Mouse (Mus musculus) limb, embryonic 11.5 days (tissue): ENCODE results near the gene Odf3b. TPM values are rescaled to one million over a fixed set of nuclear protein-coding genes. Genes with fewer than 3 reads are reported as not detected.

Experiments used
- ATAC-seq: fragments of 200-750 bp; cut with Nextera tagmentation; 2 replicates; pipeline ENCODE4 v1.8.0; 2017; ENCODE audit warnings: low read depth; ENCODE audit not compliant: insufficient number of reproducible peaks, low FRiP score, low TSS enrichment
- DNase-seq: peaks from one replicate; pipeline ENCODE4 v3.0.0-alpha.2; 2015; ENCODE audit warnings: low spot score
- H3K27ac ChIP-seq: fragments of 300-500 bp; sonication (generic); replicated peaks from 2 replicates; pipeline ENCODE4 v1.5.1; 2014; ENCODE audit warnings: low read depth, mild to moderate bottlenecking, low read length
- H3K27me3 ChIP-seq: fragments of 300-500 bp; sonication (generic); 2 replicates; pipeline ENCODE4 v1.6.1; 2014; ENCODE audit warnings: mild to moderate bottlenecking, low read length, mixed read lengths; ENCODE audit not compliant: control insufficient read depth, insufficient read depth
- H3K36me3 ChIP-seq: fragments of 300-500 bp; sonication (generic); 2 replicates; pipeline ENCODE4 v1.6.1; 2014; ENCODE audit warnings: mild to moderate bottlenecking, low read length, moderate library complexity, mixed read lengths; ENCODE audit not compliant: control insufficient read depth, insufficient read depth
- H3K4me1 ChIP-seq: fragments of 300-500 bp; sonication (generic); 2 replicates; pipeline ENCODE4 v1.6.1; 2014; ENCODE audit warnings: low read length, mixed read lengths; ENCODE audit not compliant: control insufficient read depth, insufficient read depth
- H3K4me2 ChIP-seq: fragments of 300-500 bp; sonication (generic); 2 replicates; pipeline ENCODE4 v1.6.1; 2014; ENCODE audit warnings: low read depth, mild to moderate bottlenecking, moderate library complexity; ENCODE audit not compliant: severe bottlenecking
- H3K4me3 ChIP-seq: fragments of 300-500 bp; sonication (generic); 2 replicates; pipeline ENCODE4 v1.5.1; 2014; ENCODE audit warnings: low read depth, low read length
- H3K9ac ChIP-seq: fragments of 300-500 bp; sonication (generic); 2 replicates; pipeline ENCODE4 v1.6.1; 2014; ENCODE audit warnings: mild to moderate bottlenecking, low read length
- H3K9me3 ChIP-seq: fragments of 300-500 bp; sonication (generic); 2 replicates; pipeline ENCODE4 v1.6.1; 2016; ENCODE audit warnings: low read length; ENCODE audit not compliant: control insufficient read depth
- WGBS: fragments of 180-500 bp; shearing (Covaris S2); extraction: QIAGEN DNeasy Blood & Tissue Kit; methylation state at CpG from one replicate; pipeline ENCODE4 v1.1.7; 2014; 5-methylcytosine and 5-hydroxymethylcytosine counted together
- polyA plus RNA-seq: library from polyadenylated mRNA; unstranded; fragments of >200 nt; fragmentation: Nextera tagmentation; extraction: Ambion mirVana; gene quantifications from 2 replicates; pipeline ENCODE4 v1.2.1, GENCODE M21; 2014

The Odf3b gene
- polyA plus RNA-seq, 1 experiment from 2014 or later, result not detected

- Histone ChIP-seq H3K27ac (no peak overlapping the region), H3K27me3 (peaks cover 41% of the 10 kb centered on the region), H3K9me3 (no peaks in the 10 kb centered on the region), H3K36me3 (no peaks in the 10 kb centered on the region), H3K4me1 (peaks cover 6% of the 10 kb centered on the region), H3K4me2 (peak overlapping the region; percentile 63), H3K4me3 (peak overlapping the region; percentile 34), H3K9ac (peak overlapping the region; percentile 0; the same call in 1 of the 2 replicates)
- ATAC-seq, result no peak
- DNase-seq, result no peak
- 10% methylated on average over 10 of the region's 10 CpGs for WGBS
Observed at GRCm38 (mm10) chr15:89379429-89379828, 347 bp upstream of the Odf3b start.

- Histone ChIP-seq H3K27me3 (peaks cover 41% of the 10 kb centered on the region), H3K4me1 (peaks cover 10% of the 10 kb centered on the region), H3K27ac (no peak overlapping the region), H3K9ac (peak overlapping the region; percentile 5; the same call in 1 of the 2 replicates), H3K4me2 (peak overlapping the region; percentile 63), H3K4me3 (peak overlapping the region; percentile 34), H3K9me3 (no peaks in the 10 kb centered on the region), H3K36me3 (no peaks in the 10 kb centered on the region)
- DNase-seq (no peak), ATAC-seq (no peak)
- WGBS, result 12% methylated on average over 39 of the region's 46 CpGs
Observed at GRCm38 (mm10) chr15:89377938-89378828, 899 bp downstream of the Odf3b start.

- DNase-seq (no peak), ATAC-seq (no peak)
- WGBS, result 5% methylated on average over 18 of the region's 18 CpGs
- Histone ChIP-seq H3K4me2 (no peak overlapping the region), H3K4me1 (peaks cover 15% of the 10 kb centered on the region), H3K4me3 (no peak overlapping the region; the same call in 1 of the 2 replicates), H3K9me3 (no peaks in the 10 kb centered on the region), H3K9ac (no peak overlapping the region), H3K36me3 (no peaks in the 10 kb centered on the region), H3K27me3 (peaks cover 41% of the 10 kb centered on the region), H3K27ac (no peak overlapping the region)
Observed at GRCm38 (mm10) chr15:89377362-89377761, 1.7 kb downstream of the Odf3b start.

- H3K4me3 ChIP-seq, result no peak within 1 kb of the TSS; the same call in 1 of the 2 replicates
Observed at GRCm38 (mm10) chr15:89376957-89377356, 2.1 kb downstream of the Odf3b start, which contains the start of gene Tymp. TSS of gene Tymp (minus strand) at chr15:89377039.

GRCm38 (mm10) chr15:89376040-89376439 is 3.0 kb downstream of the Odf3b start:
- Histone ChIP-seq H3K4me3 (no peak overlapping the region), H3K9me3 (no peaks in the 10 kb centered on the region), H3K4me1 (peaks cover 15% of the 10 kb centered on the region), H3K9ac (no peak overlapping the region), H3K27ac (no peak overlapping the region), H3K27me3 (peaks cover 41% of the 10 kb centered on the region), H3K36me3 (peaks cover 9% of the 10 kb centered on the region; the same call in 1 of the 2 replicates), H3K4me2 (no peak overlapping the region)
- 82% methylated on average over 7 of the region's 7 CpGs for WGBS
- DNase-seq (no peak), ATAC-seq (no peak)

More at GRCm38 (mm10) chr15:89376957-89377356, 2.1 kb downstream of the Odf3b start, which contains the start of gene Tymp:
- H3K27ac ChIP-seq, result no peak within 1 kb of the TSS
- H3K9me3 ChIP-seq, result no peaks in the 10 kb centered on the region
- no peak within 1 kb of the TSS for H3K9ac ChIP-seq
- peaks cover 15% of the 10 kb centered on the region for H3K4me1 ChIP-seq
- H3K36me3 ChIP-seq, result peaks cover 2% of the 10 kb centered on the region; the same call in 1 of the 2 replicates
- ATAC-seq (no peak), DNase-seq (no peak)
- H3K4me2 ChIP-seq, result no peak within 1 kb of the TSS
- H3K27me3 ChIP-seq, result peaks cover 41% of the 10 kb centered on the region
- WGBS, result 10% methylated on average over 16 of the region's 16 CpGs

- no peaks in the 10 kb centered on the region for H3K9me3 ChIP-seq
- no peak overlapping the region for H3K9ac ChIP-seq
- no peak overlapping the region for H3K4me2 ChIP-seq
- peaks cover 37% of the 10 kb centered on the region for H3K27me3 ChIP-seq
- ATAC-seq, result no peak
- no peak for DNase-seq
- H3K4me3 ChIP-seq, result no peak overlapping the region
- peaks cover 15% of the 10 kb centered on the region for H3K4me1 ChIP-seq
- H3K27ac ChIP-seq, result no peak overlapping the region
- 91% methylated on average over 17 of the region's 17 CpGs for WGBS
- H3K36me3 ChIP-seq, result peaks cover 15% of the 10 kb centered on the region
Observed at GRCm38 (mm10) chr15:89374801-89375534, 4.1 kb downstream of the Odf3b start.

GRCm38 (mm10) chr15:89374340-89374739 is 4.7 kb downstream of the Odf3b start:
- Histone ChIP-seq H3K4me2 (peak overlapping the region; percentile 84), H3K4me3 (peak overlapping the region; percentile 57), H3K27ac (peak overlapping the region; percentile 91), H3K9ac (peak overlapping the region; percentile 66), H3K9me3 (no peaks in the 10 kb centered on the region), H3K27me3 (peaks cover 34% of the 10 kb centered on the region), H3K4me1 (peaks cover 15% of the 10 kb centered on the region), H3K36me3 (peaks cover 19% of the 10 kb centered on the region)
- DNase-seq, result no peak
- ATAC-seq, result no peak
- 46% methylated on average over 9 of the region's 9 CpGs for WGBS

GRCm38 (mm10) chr15:89373762-89374248 is 5.3 kb downstream of the Odf3b start, which contains the start of gene Sco2:
TSS of gene Sco2 (minus strand) at chr15:89373846.
- under 1% methylated on average over 42 of the region's 42 CpGs for WGBS
- Histone ChIP-seq H3K9me3 (no peaks in the 10 kb centered on the region), H3K9ac (peak within 1 kb of the TSS; percentile 66), H3K27ac (peak within 1 kb of the TSS; percentile 91), H3K4me1 (peaks cover 15% of the 10 kb centered on the region), H3K36me3 (peaks cover 24% of the 10 kb centered on the region), H3K4me3 (peak within 1 kb of the TSS; percentile 57), H3K27me3 (peaks cover 28% of the 10 kb centered on the region), H3K4me2 (peak within 1 kb of the TSS; percentile 84)
- peak; percentile 99 for DNase-seq
- ATAC-seq, result peak; percentile 63
